Mouse (Mus musculus): ENCODE measurements around the gene Lrrc14b.

DNA sequence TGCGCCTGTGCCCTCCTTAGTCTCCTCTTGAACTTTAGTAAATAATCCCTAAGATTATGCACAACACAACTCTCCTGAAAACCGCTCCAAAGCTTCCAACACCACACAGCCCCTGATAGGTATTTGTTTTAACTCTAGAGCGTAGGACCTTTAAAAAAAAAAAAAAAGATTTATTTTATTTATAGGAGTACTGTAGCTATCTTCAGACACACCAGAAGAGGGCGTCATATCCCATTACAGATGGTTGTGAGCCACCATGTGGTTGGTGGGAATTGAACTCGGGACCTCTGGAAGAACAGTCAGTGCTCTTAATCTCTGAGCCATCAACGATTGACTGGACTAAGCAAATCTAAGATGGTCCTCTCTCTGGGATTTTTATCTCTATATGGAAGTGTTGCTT lies 25.9 kb upstream of the Lrrc14b start:
- TF ChIP-seq CTCF (IDR thresholded peaks at IDR 0.05; ENCODE audit: extremely low read depth, insufficient read length, insufficient replicate concordance, low read depth, low read length), result no peak
- no peak for TF ChIP-seq POLR2A (IDR thresholded peaks at IDR 0.05; ENCODE audit: low read depth, low read length)
